Mouse (Mus musculus) yolk sac, embryonic 10.5 days (tissue): ENCODE measurements around the gene Vmn2r50.
"Not testable (repeated sequence)": the region's sequence is repeated elsewhere in the genome, so short reads cannot be mapped to it uniquely, and the experiment has no call there.

Experiments used
- DNase-seq: peaks from one replicate; pipeline ENCODE4 v3.0.0-alpha.2; 2017; ENCODE audit warnings: low spot score

The Vmn2r50 gene

GRCm38 (mm10) chr7:10053196-10053595, at the start of gene Vmn2r50:
TSS of gene Vmn2r50 (minus strand) at chr7:10053296.
- not testable (repeated sequence) for DNase-seq

DNA sequence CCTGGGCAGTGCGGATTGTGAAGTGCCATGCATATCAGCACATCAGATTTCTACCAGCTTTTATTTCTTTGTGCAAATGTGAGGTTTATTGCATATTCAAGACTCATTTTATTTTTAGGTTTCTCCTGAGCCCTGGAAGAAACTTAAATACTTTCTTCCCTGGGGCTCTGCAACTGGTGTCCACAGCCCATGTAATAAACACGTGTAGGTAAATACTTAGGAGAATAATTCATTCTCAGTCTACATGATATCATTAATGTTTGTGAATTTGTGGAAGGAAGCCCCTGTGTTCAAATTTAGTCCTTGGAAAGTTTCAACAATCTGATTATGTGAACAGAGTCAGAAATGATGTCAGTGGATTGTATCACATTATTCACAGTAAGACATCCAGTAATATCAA, 60.9 kb downstream of the Vmn2r50 start, which contains the start of gene Vmn2r49:
Gene Vmn2r49, minus strand, starts transcription at position 101 of the 400 bp plus-strand sequence.
- DNase-seq: not testable (repeated sequence)
